Mouse (Mus musculus) cerebellum, adult 9-11 months (tissue): ENCODE data around the gene Btnl10.

ENCODE experiments used
- DNase-seq: peaks from one replicate; pipeline ENCODE4 v3.0.0; 2022

Gene Btnl10

DNA sequence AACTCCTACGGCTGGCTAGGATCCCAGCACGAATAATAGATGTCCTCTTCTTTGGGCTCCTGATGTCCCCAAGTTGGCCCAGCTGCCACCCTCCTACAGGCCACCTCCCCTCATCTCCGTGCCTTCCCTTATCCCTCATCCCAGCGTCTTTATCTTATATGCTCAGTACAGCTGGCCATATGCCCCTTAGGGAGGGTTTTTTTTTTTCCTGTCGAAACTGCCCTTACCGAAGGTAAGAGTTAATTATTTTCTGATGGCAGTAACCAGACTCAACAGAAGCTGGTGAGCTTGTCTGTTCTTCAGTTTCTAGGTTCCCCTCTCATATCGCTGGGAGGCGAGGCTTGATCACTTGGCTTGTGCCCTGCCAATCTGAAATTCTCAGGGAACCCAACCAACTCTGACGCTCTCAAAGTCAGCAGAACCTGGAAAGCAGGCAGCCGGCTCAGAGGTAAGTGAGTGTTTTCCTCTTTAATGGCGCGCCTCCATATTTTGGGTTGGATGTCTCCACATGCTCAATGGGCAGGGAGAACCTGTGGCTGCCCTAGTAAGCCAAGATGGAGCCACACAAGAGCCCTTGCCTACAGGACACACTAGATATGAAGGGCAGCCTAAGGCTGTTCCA, at the start of gene Btnl10:
Gene Btnl10 (plus strand): TSS at position 164 of the 622 bp plus-strand sequence.
- no peak for DNase-seq

DNA sequence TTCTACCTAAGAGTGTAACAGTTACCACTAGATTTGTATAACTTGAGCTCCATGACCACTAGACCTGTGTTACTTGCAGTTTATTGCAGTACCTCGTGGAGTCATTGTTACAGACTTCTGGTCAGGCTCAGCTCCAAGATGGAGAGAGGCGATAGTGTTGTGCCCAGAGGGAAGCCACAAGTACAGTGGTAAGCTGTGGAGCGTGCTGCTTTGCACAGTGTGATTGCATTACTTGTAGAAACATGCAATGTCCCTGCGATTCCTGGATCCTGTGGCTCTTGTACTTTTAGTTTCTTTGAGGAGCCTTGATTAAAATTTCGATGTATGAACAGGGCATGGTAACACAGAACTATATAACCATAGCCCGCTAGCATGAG, 49.8 kb upstream of the Btnl10 start:
- DNase-seq: no peak

DNA sequence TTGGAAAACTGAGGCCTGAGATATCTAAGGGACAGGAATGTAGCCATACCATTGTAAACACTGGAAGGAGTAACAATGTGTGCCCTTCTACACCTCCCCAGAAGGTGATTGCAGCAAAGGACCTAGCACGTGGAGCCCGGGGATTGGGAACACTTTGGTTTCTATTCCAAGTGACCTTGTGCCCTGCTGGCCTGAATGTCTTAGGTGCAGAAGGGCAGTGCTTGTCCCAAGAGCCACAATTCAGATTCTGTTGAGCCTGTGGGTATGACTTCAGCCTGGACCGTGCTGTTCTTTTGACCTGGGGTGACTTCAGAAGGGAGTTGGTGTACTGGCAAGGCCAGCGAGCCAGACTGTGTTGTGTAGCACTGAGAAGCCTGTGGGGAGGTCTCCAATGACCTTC, 46.7 kb upstream of the Btnl10 start:
- DNase-seq: no peak

DNA sequence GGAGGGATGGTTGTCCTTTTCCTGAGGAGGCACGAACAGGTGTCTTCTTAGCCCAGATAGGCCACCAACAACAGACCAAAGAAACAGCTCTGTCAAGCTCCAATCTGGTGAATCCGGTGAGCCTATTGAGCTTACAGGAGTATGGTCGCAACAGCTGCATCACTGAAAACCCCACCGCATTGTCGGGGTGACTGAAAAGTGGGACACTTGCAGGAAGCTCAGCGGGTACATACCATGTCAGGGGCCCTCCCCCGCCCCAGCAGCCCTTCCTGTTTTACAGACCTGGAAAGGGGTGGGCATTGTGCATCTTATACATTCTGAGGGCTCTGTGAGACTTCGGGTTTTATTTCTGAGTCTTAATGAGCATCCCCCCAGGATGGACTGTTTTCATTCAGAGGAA, 34.0 kb upstream of the Btnl10 start:
- no peak for DNase-seq

DNA sequence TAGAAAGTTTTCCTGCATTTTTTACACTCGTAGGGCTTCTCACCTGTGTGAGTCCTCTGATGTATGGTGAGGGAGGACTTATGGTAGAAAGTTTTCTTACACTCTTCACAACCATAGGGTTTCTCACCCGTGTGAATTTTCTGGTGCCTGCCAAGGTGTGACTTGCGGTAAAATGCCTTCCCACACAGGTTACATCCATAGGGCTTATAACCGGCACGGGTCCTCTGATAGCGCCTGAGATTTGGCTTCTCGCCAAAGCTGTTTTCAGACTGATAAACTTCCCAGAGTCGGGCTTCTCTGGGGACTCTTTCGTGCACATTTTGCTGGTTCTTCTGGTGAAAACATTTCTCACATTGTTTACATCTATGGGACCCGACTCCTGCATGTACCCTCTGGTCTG, 27.2 kb upstream of the Btnl10 start:
- DNase-seq: no peak

DNA sequence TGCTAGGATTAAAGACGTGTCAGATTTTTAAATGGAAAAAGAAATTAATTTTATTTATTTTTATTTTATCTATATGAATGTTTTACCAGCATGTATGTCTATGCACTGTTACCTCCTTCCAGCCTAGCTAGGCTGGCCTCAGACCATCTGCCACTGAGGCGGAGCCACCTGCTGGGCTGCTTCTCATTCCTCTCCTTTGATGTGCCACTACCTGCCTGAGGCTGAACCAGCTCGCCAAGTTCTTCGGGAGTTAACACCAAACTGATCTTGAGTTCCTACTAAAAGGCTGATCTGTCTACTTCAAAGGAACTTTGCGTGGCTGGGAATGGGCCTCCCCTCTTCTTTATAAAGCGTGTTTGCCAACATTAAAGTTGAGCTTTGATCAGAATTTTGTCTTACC, 23.3 kb upstream of the Btnl10 start:
- no peak for DNase-seq

DNA sequence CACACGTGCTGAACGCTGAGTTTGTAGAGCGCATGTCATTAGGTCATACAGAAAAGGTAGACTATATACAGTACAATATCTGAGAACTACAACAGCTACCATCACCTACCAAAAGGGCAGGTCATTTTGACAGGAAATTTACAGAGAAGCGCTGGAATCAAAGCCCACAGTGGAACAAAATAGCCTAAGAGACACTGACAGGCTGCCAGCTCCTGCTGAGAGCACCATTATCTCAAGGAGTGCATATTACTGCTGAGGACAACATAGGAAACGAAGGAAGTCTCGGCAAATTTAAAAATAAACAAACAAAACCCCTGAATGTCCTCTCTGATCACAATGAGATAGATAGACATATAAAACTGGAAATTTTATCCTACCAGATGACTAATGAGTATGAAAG, 20.2 kb upstream of the Btnl10 start:
- no peak for DNase-seq

DNA sequence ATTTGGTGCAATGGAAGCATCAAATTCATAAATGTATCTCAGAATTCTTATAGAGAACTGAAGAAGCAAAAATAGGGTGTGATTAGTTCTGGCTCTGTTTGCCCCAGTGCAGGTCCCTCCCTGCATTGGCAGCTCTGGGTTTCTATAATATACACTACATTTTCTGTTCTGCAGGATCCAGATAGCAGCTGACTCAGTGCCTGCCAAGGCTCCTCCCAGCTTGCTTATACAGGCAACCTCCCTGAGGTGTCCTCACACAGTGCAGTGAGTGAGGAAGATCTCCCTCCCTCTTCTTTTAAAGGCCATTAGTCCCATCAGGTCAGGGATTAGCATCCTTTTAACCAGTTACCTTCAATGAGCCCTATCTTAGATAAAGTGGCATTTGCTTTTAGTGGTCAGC, 16.6 kb upstream of the Btnl10 start:
- DNase-seq: no peak

DNA sequence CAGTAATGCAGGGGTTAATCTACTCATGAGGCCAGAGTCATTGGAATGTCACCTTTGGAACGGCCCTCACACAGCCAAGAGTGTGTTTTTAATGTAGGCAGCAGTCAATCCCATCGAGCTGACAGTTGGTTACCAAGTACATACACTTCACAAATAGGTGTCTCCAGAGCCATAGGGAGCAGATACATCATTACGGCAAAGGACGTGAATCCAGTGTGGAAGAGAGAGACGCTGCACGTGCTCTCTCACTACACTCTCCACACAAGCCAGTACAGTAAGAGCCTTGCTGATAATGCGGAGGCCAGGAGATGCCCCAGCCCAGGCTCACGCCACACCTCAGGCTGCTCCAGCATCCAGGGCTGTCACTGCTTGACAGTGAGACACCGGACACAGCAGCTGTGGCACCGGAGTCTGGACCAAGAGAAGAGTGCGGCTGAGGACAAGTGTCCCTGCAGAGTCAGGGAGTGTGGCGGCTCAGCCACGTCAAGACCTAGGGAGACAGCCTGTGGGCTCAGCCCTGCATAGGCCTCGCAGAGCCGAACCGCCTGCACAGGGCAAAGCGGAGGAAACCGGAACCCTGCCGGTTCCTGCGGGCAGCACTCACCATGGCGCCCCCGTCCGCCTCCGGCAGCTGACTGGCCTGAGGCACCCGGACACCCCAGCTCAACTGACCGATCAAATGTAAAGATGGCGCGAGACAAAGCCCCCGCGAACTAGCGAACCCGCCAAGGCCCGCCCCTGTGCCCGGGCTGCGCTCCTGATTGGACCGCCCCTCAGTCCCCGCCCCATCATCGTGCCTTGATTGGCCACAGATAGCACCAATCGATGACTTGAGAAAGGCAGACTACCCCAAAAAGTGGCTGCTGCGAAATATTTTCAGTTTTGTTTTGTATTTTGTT, 13.9 kb upstream of the Btnl10 start, which contains the start of gene Zfp39:
Gene Zfp39 (minus strand): TSS at position 715 of the 899 bp plus-strand sequence.
- peak; percentile 95 for DNase-seq

DNA sequence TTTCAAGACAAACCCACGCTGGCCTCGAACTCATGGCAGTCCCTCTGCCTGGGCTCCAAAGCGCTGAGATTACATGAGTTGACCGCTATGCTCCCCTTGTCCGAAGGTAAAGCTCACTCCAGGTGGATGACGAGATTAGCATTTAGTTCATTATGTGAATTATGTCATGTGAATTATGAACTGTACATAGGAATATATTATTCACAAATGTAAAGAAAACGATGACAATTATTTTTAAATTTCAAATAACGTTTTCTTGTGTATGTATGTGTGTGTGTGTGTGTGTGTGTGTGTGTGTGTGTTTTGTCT, 13.3 kb upstream of the Btnl10 start:
- no peak for DNase-seq

DNA sequence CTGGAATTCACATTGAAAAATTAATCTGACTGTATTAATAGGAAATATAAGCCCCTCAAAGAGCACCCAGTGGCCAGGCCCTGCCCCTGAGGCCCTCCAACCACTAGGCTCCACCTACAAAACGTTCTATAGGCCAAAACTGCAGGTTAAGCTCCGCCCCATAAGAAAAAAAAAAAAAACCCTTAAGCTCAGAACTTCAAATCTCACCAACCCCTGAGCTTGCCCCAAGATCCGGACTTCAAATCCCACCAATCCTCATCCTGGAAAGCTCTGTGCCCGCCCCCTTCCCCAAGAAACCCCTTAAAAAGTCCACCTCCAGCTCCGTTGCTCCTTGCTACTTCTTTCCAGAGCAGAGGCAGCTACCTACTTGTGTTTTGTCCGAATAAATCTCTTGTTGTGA, 12.9 kb upstream of the Btnl10 start:
- peak; percentile 50 for DNase-seq

DNA sequence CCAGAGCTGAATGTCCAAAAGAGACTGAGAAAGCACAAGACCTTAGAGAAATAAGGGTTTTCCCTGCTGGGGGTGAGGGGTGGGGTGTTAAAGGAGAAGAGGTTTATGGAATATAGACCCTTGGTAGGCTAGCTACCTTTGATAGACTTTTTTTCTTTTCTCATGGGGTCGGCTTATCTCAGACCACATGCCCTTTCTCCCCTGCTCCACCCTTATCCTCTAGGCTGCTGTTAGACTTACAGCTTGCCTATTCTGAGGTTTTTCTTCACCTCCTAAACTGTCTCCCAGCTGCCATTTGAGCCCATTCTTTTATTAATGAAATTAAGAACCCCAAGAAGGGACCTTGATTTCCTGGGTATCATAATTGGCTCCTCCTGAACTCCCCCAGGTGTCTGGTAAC, 3.9 kb upstream of the Btnl10 start:
- DNase-seq: no peak

DNA sequence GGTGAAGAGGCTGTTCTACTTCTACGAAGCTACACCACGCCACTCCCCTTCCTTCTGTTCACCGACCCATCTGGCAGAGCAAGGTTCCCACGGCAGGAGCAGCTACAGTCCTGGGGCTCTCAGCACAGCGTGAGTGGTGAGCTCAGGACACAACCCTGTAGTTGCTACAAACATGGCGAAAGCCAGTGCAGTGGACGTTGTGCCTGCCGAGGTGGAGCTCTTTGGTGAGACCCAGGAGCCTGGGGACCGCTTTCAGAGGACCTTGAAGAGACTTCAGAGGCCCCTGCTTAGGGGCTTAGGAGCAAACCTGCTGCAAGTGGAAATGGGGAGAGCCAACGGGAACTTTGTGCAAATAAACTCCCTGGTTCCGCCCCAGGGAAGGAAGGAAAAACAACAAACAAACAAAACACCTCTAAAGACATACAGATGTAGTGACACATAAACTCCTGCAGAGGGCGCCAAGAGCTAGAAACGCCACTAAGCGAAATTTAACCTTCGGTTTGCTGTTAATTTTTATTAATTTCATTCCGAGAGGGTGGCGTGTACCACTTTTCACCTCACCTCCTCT, 3.2 kb upstream of the Btnl10 start:
- DNase-seq: peak; percentile 33

DNA sequence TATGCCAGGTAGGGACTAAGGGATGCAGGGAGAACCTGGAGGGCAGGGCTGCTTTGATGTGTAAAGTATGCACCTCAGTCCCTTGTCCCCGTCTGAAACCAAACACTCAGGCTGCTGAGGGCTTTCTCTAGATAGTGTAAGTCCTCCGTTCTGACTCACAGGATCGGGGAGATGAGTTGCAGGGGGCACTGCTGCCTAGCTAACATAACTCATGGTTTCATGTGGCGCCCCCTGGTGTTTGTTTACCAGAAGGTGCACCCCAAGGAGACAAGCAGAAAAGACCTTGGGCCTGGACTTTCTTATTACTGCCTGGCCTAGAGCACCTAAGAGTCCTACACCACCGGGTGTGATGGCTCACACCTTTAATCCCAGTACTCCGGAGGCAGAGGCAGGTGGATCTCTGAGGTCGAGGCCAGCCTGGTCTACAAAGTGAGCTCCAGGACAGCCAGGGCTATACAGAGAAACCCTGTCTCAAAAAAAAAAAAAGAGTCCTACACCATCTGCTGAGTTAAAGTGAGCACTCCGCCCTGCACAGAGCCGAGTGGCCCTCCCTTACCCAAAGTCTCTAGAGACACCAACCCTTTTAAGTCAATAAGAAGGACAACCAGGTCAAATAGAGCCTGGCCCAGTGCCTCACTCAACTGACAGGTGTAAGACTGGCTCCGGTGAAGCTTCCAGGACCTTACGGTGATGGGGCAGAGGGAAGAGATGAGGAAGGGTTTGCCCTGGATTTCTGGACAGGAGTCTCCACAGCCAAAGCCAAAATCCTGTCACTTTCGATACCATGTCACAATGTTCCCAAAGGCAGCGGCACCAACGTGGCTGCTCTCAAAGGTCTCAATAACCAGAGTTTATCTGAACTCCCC, 596 bp upstream of the Btnl10 start:
- DNase-seq: no peak

DNA sequence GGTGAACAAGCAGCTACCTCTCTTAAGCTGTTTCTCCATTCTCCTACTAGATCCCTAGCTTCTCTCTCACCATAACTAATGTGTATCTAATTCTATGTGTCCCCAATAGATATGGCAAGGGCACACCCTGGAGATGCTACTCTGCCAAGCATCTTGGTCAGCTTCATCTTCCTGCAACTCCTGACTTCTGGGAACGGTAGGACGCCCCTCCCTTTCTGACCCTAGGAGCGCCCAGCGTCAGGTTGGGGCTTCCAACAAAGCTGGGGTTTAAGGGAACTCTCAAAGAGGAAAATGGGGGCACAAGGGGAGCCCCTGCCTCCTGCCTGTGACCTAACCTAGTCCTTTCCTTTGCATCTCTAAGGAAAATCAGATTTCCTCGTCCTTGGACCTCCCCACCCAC, 1.1 kb downstream of the Btnl10 start:
- DNase-seq: no peak

DNA sequence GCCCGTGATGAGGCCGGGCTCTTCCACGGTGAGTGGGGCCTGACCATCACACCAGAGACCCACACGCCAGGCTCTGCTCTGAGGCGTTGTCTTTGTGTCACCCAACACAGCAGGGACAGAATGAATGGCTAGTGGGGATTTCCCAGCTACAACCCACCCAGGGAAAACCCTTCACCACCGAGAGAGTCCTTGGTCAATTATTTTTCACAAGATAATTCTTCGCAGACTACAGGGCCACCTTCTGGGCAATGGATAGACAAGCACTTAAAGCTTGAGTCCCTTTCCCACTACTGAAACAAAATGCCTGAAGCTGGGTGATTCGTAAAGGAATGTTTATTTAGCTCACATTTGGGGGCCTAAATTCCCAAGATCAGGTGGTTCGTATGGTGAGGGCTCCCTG, 4.7 kb downstream of the Btnl10 start:
- no peak for DNase-seq

DNA sequence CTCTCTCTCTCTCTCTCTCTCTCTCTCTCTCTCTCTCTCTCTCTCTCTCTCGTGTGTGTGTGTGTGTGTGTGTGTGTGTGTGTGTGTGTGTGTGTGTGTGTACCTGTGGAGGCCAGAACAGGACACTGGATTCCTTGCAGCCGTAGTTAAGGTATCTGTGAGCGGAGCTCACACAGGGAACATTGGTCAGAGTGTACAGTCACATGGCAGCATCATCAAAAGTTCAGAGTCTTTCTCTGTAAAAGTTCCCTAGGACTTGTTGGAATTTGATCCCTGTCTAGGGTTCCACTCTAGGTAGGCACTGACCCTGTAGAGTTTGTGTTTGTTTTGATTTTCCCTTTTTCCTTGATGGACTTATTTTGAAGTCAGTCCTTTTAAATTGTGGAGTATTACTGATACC, 8.9 kb downstream of the Btnl10 start:
- no peak for DNase-seq

DNA sequence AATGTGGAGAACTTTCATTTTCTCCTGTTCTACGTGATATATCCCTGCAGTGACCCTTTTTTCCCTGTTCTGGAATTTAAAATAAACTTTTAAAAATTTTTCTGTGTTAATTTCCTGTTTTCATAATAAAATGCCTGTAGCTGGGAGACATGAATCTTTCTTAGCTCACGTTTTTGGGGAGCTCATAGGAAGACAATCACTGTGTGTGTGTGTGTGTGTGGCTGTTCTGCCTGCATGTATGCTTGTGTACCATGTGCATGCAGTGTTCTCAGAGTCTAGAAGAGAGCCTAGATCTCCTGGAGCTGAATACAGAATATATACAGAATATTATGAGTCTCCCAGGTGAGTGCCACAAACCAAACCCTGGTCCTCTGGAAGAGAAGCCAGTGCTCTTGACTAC, 9.3 kb downstream of the Btnl10 start:
- no peak for DNase-seq

DNA sequence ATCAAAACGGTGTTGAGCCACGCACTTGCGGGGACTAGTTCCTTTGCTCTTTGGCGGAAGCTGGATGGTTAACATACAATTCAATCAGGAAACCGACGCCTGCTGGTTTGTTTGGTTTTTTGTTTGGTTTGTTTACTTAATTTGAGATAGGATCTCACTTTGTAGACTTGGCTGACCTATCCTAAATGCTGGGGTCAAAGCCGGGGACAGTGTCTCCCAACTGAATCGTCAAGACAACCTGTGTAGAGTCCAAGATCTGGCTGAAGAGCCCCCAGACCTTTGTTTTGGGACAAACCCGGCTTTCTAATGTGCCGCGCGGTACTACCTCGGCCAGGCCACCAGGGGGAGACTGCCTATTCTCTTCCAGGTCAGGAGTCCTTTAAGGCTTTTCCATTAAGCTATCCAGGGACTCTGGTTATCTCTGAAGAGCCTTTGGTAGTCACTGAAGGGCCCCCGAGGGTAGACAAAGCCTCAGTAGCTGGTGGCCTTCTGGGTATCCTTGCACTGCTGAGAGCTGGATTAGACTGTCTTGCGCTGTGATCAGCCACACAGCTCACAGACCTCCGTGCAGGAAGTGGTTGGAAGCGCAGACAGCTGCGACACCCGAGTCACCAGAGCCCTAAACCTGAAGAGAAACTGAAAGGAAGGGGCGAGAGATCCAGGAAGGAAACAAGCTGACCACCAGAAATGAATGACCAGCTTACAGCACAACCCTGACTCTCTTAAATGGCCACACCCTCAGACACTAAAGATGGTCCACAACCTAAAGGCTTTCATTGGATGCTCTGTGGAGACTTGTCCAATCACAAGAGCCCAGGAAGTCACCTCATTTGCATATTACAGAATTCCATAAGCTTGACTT, 10.3 kb downstream of the Btnl10 start:
- peak; percentile 54 for DNase-seq

DNA sequence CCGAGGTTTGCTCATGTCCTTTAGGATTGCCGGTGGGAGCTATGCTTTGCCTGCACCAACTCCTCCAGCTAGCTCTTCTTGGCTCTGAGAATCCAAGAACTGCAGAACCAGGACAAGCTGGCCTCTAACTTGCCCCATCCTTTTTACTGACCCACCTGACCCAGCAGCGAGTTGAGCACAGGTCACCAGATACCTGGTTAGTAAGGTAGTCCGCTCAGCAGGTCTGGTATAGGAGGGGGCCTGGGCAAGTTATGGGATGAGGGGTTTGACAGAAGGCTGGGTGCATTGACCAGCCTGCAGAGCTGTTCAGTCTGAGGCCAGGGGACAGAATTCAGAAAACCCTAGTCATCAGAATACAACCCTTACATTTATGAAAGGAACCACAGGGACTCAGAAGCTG, 11.3 kb downstream of the Btnl10 start:
- DNase-seq: no peak

DNA sequence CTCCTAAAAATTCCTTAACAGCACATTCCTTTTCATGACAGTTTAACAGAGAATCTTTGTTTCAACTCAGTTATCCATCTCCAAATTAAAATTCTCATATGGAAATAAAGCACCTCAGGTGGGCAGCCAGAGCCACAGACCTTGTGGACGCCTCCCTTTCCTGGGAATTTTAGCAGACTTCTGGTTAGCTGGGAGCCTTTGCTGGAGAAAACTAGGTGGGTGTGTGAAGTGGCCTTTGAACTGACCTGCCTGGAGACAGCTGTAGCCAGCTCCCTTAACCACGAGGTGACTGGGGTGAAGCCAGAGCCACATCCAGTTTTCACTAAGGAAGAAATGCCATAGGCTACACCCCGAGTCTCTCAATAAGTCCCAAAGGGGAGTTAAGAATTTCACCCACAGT, 11.9 kb downstream of the Btnl10 start:
- DNase-seq: no peak

DNA sequence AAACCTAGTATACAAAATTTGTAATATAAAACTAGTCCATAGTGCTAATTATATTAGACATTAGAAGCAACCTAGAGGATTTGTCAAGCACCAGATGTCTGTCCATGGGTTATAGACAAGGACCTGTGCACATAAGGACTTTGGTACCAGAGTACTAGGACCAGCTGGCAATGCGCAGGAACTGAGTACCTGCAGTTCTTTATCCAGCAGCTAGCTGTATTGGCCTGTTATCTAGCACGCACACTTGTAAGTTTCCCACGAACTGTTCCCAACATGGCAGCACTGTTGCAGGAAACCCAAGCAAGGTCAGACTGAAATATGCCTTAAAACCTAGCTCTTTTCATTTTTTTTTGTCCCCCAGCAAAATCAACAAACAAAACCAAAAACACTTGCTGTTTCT, 12.5 kb downstream of the Btnl10 start:
- no peak for DNase-seq
